Mouse (Mus musculus) liver, adult (tissue): ENCODE data around the gene Hoxa13.

ENCODE experiments used
- GATA4 ChIP-seq: IDR thresholded peaks from 2 replicates; pipeline ENCODE4 v1.6.1; 2014; ENCODE audit warnings: mild to moderate bottlenecking, low read length; ENCODE audit not compliant: insufficient replicate concordance

Hoxa13 gene

GRCm38 (mm10) chr6:52262463-52263320 is 2.0 kb upstream of the Hoxa13 start:
- TF ChIP-seq GATA4, result no peak

GRCm38 (mm10) chr6:52261751-52262462 is 1.2 kb upstream of the Hoxa13 start:
- TF ChIP-seq GATA4, result no peak

GRCm38 (mm10) chr6:52259811-52260261 is 844 bp downstream of the Hoxa13 start:
- no peak for TF ChIP-seq GATA4

GRCm38 (mm10) chr6:52259081-52259790 is 1.4 kb downstream of the Hoxa13 start:
- no peak for TF ChIP-seq GATA4

GRCm38 (mm10) chr6:52256956-52257355 is 3.7 kb downstream of the Hoxa13 start:
- no peak for TF ChIP-seq GATA4

GRCm38 (mm10) chr6:52253511-52254500 is 6.9 kb downstream of the Hoxa13 start:
- no peak for TF ChIP-seq GATA4

GRCm38 (mm10) chr6:52252775-52253376 is 7.8 kb downstream of the Hoxa13 start:
- TF ChIP-seq GATA4, result no peak

GRCm38 (mm10) chr6:52252016-52252774 is 8.5 kb downstream of the Hoxa13 start:
- TF ChIP-seq GATA4, result no peak

GRCm38 (mm10) chr6:52251177-52251879 is 9.4 kb downstream of the Hoxa13 start:
- no peak for TF ChIP-seq GATA4

- TF ChIP-seq GATA4, result no peak
Observed at GRCm38 (mm10) chr6:52249826-52250225, 10.9 kb downstream of the Hoxa13 start.

GRCm38 (mm10) chr6:52249415-52249738 is 11.3 kb downstream of the Hoxa13 start:
- TF ChIP-seq GATA4, result no peak

GRCm38 (mm10) chr6:52248638-52249414 is 11.9 kb downstream of the Hoxa13 start:
- TF ChIP-seq GATA4, result no peak
